17 mouse cellular contexts compared by ENCODE assay signal in genomic region chr8:111728481-111728880, GRCm38 (mm10). TPM values are rescaled to one million over a fixed set of nuclear protein-coding genes. Genes with fewer than 3 reads are reported as not detected.
DNase-seq lines count a peak whose midpoint lies in the region; ATAC-seq and TF ChIP-seq lines count a peak whose summit lies in the region.
"Had no signal": no experiment of that assay in that cellular context is flagged by ENCODE, and none has a peak within 500 bp of the region (broad histone marks: within the 10 kb centered on the region; RNA-seq: fewer than 3 reads in every experiment).

No protein-coding gene starts in this region.

- ATAC-seq in heart, embryonic 12.5 days (ENCODE audit: insufficient number of reproducible peaks, low FRiP score): no peak
- ATAC-seq in heart, embryonic 16.5 days (replicated peaks; ENCODE audit: extremely low read depth, insufficient read depth, low FRiP score): no peak
- ATAC-seq: forebrain, postnatal 0 days had no signal

- no peaks in the 10 kb centered on the region for H3K9me3 ChIP-seq in heart, embryonic 12.5 days (replicated peaks)
- no peaks in the 10 kb centered on the region for H3K9me3 ChIP-seq in heart, embryonic 16.5 days (replicated peaks; ENCODE audit: control insufficient read depth, low read length)
- H3K9me3 ChIP-seq: liver, embryonic 15.5 days had no signal

- peak; percentile 24 for DNase-seq in cerebellum, adult 11-12 months
- DNase-seq in cerebellum, adult 8-10 months: no peak
- no peak for DNase-seq in heart, postnatal 25 days (ENCODE audit: low spot score)
- DNase-seq in layer of hippocampus, adult 2 months (ENCODE audit: low spot score in 2 of 2): no peak
- no peak for DNase-seq in layer of hippocampus, postnatal 14 days (ENCODE audit: low spot score in 2 of 2)
- DNase-seq in urinary bladder, postnatal 25 days (ENCODE audit: low spot score): no peak
- DNase-seq: adrenal gland, postnatal 14 days; forebrain, postnatal 0 days; kidney, postnatal 4 days; retina, postnatal 1 day had no signal

- intact Hi-C loops in heart, postnatal 25 days (cut with DNase I): no loop called here

- 65% methylated on average over 5 of the region's 5 CpGs for WGBS in heart, embryonic 12.5 days
- WGBS in heart, embryonic 16.5 days: 66% methylated on average over 5 of the region's 5 CpGs

- TF ChIP-seq CTCF in layer of hippocampus, adult 2 months (conservative IDR thresholded peaks at IDR 0.05): no peak

- peak overlapping the region; percentile 93 for H3K27ac ChIP-seq in heart, embryonic 12.5 days (ENCODE audit: poor library complexity, severe bottlenecking)
- H3K27ac ChIP-seq in layer of hippocampus, adult 2 months: peak overlapping the region; percentile 97
- H3K27ac ChIP-seq in heart, embryonic 16.5 days (ENCODE audit: low read length): peak overlapping the region; percentile 97
- H3K27ac ChIP-seq: liver, embryonic 15.5 days had no signal

- H3K9ac ChIP-seq in heart, embryonic 12.5 days: peak overlapping the region; percentile 98; the same call in 1 of the 2 replicates
- peak overlapping the region; percentile 49 for H3K9ac ChIP-seq in heart, embryonic 16.5 days (ENCODE audit: low read length)
- H3K9ac ChIP-seq: forebrain, postnatal 0 days; liver, embryonic 15.5 days had no signal

- H3K4me2 ChIP-seq in heart, embryonic 12.5 days: peak overlapping the region; percentile 93; the same call in 1 of the 2 replicates
- peak overlapping the region; percentile 5; the same call in 1 of the 2 replicates for H3K4me2 ChIP-seq in heart, embryonic 16.5 days (ENCODE audit: low read depth, low read length)

- no peaks in the 10 kb centered on the region for H3K36me3 ChIP-seq in heart, embryonic 12.5 days
- no peaks in the 10 kb centered on the region for H3K36me3 ChIP-seq in heart, embryonic 16.5 days (ENCODE audit: control insufficient read depth, insufficient read depth)
- H3K36me3 ChIP-seq: liver, embryonic 15.5 days had no signal

- no peak overlapping the region for H3K4me3 ChIP-seq in heart, embryonic 12.5 days
- no peak overlapping the region; the same call in 1 of the 2 replicates for H3K4me3 ChIP-seq in layer of hippocampus, adult 2 months
- H3K4me3 ChIP-seq in heart, embryonic 16.5 days (ENCODE audit: low read length): no peak overlapping the region
- H3K4me3 ChIP-seq: liver, embryonic 15.5 days had no signal

- H3K4me1 ChIP-seq in heart, embryonic 12.5 days (replicated peaks): peaks cover 89% of the 10 kb centered on the region
- peaks cover 84% of the 10 kb centered on the region for H3K4me1 ChIP-seq in heart, embryonic 16.5 days (ENCODE audit: control insufficient read depth, insufficient read depth, low read length)

- no peaks in the 10 kb centered on the region for H3K27me3 ChIP-seq in heart, embryonic 12.5 days (replicated peaks)
- H3K27me3 ChIP-seq in heart, embryonic 16.5 days (ENCODE audit: control insufficient read depth, insufficient read depth, low read length): no peaks in the 10 kb centered on the region

RNA-seq across cellular contexts. Expression of gene Bcar1, which starts 15.1 kb away (rescaled TPM):
- polyA plus RNA-seq in heart, embryonic 12.5 days (2016; fragmentation: Nextera tagmentation; extraction: Ambion mirVana): 46.4 and 47.2 TPM in 2 replicates
- total RNA-seq in heart, postnatal 25 days (2021): 10 to 100 TPM; 18.7 to 20.7 TPM
- total RNA-seq in layer of hippocampus, adult 2 months (2021): 10 to 100 TPM; 66.1 to 69.7 TPM
- total RNA-seq in layer of hippocampus, postnatal 14 days (2021): 10 to 100 TPM; 66.5 to 73.8 TPM
- 39.8 and 46.7 TPM in 2 replicates for polyA plus RNA-seq in heart, embryonic 16.5 days (2015; fragmentation: Nextera tagmentation; extraction: Ambion mirVana)
- total RNA-seq: granulocyte monocyte progenitor cell, adult 5-6 weeks; megakaryocyte-erythroid progenitor cell, adult 5-6 weeks had no signal

RNA-seq across cellular contexts. Expression of gene Ctrb1, which starts 37.7 kb away (rescaled TPM):
- not detected in 2 replicates for polyA plus RNA-seq in heart, embryonic 12.5 days (2016; fragmentation: Nextera tagmentation; extraction: Ambion mirVana)
- total RNA-seq in heart, postnatal 25 days (2021): not detected
- total RNA-seq in layer of hippocampus, adult 2 months (2021): not detected
- not detected for total RNA-seq in layer of hippocampus, postnatal 14 days (2021)
- polyA plus RNA-seq in heart, embryonic 16.5 days (2015; fragmentation: Nextera tagmentation; extraction: Ambion mirVana): 0.17 and 2.1 TPM in 2 replicates
- total RNA-seq: forebrain, postnatal 0 days; granulocyte monocyte progenitor cell, adult 5-6 weeks; left cerebral cortex, adult 8-10 months; megakaryocyte-erythroid progenitor cell, adult 5-6 weeks had no signal
- polyA plus RNA-seq: embryonic facial prominence, embryonic 11.5 days; forebrain, postnatal 0 days had no signal
